Mouse (Mus musculus): ENCODE results near the gene Ubap1l. TPM values are rescaled to one million over a fixed set of nuclear protein-coding genes. Genes with fewer than 3 reads are reported as not detected.

Gene Ubap1l
- polyA plus RNA-seq (2015; fragmentation: Nextera tagmentation; extraction: Ambion mirVana) = not detected in 2 replicates

DNA sequence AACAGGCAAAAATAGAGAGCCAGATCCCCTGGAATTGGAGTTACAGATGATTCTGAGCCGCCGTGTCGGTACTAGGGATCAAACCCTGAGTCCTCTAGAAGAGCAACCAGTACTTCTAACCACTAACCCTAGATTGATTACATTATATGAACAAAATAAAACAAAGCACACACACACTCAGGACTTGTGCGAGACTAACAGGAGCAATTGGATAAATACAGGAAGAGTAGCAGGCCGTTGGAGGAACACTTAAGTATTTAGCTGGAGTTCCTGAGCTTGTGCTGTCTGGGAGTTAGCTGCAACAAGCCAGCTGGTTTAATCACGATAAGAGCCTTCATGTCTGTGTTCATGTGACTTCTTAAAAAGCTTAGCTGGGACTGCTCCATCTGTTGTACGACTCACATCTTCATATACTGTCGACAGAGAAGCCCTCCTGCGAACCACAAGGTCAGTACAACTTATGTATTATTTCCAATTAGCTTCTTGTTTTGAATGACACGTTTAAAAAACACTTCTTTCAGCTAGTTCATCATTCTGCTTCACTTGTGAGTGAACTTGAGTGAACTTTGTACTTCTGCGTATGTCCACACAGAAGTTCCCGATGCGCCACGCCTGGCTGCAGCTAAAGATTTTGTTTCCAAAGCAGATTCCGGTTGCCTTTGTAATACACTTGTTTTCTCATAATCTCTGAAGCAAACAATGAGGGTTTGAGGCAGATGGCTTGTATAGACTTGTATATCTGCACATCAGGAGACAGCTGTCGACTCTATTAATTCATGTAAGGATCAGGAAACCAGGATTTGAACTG lies at the start of gene Ubap1l:
TSS of gene Ubap1l (plus strand) at position 401 of the 808 bp plus-strand sequence.

DNA sequence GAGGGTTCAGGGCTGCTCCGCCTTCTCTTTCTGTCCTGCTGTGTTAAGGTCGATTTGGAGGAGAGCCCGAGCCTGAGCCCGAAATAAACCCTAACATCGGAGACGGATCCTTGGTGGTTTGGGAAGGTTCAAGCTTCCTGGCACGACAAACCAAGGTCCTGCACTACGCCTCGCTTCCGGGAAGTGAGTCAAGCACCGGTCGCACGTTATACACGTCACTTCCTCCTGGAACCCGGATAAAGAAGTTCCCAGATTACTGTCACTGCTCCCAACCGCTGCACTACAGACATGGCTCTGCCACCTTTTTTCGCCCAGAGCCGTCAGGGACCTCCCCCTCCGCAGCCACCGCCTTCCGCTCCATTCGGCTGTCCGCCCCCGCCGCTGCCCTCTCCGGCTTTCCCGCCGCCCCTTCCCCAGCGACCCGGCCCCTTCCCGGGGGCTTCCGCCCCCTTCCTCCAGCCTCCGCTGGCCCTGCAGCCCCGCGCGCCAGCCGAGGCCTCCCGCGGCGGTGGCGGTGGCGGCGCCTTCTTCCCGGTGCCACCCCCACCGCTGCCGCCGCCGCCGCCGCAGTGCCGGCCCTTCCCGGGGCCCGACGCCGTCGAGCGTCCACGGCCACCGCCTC lies 14.9 kb upstream of the Ubap1l start, which contains the start of gene Pdcd7:
TSS of gene Pdcd7 (plus strand) at position 251 of the 622 bp plus-strand sequence.

DNA sequence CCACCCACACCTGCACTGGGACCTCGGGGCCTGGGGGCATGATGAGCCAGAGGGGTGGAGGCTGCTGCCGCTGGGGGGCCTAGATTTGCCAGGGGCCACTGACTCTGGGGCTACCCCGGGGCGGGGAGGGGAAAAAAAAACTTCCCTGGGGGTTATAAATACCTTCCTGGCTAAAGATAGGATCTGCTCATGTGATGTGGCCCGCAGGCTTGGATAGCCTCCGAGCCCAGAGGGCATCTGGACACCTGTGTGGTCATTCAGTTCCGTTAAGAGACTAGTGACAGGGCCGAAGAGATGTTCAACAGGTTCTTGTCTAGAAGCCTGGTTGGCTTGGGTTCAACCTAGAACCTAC lies 30.7 kb downstream of the Ubap1l start, which contains the start of gene Kbtbd13:
TSS of gene Kbtbd13 (minus strand) at position 40 of the 352 bp plus-strand sequence.

DNA sequence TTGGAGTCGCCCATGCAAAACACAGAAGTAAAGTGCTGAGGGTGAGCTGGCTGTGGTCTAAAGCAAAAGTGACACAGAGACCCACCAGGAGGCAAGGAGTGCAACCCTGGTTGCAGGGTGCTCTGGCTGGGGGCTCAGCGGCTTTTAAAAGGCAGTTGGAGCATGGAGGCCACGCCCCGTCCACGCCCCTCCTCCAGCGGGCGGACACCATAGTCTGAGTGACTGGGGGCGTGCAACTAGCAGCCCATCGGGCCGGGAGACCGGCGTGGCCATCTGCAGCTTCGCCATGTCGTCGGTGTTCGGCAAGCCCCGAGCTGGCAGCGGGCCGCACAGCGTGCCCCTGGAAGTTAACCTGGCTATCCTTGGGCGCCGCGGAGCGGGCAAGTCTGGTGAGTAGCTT lies 37.4 kb downstream of the Ubap1l start, which contains the start of gene Rasl12:
TSS of gene Rasl12 (plus strand) at position 228 of the 400 bp plus-strand sequence.

DNA sequence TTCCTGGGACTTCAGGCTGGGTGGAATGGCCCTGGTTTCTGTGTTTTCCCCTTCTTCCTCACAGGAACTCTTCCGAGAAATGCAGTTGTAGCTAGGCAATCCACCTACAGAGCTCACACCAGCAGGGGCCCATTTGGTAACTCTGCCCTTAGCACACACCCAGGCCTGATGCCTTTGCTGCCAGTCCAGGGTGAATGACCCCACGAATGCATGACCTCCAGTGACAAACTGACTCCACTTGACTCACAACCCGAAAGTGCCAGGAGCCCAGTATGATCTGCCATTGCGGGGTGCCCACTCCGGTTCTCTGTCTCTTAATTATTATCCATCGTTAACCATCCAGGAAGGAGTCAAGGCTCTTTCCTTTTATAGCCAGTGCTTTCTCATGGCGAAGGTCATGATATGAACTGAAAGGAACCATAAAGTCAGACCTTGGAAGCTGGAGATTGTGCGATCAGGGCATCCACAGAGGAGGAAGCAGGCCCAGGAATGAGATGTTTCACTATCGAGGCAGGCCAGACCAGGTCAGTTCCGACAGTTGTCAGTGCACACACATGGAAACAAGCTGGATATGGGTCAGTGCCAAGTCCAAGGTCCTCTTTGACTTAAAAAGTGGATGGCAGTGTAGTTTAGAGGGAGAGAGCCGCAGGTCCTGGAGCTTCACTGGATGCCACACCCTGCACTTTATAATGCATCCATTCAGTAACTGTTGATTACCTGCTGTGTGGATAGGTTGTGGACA lies 62.1 kb downstream of the Ubap1l start, which contains the start of gene Slc51b:
TSS of gene Slc51b (minus strand) at position 196 of the 742 bp plus-strand sequence.

Other genes starting within 250 kb of the Ubap1l start
- gene Igdcc3, start 219.9 kb upstream of the Ubap1l start, polyA plus RNA-seq (2015; fragmentation: Nextera tagmentation; extraction: Ambion mirVana) = 1.2 and 1.5 TPM in 2 replicates
- 2.3 and 2.4 TPM in 2 replicates for gene Parp16, start 165.7 kb upstream of the Ubap1l start, polyA plus RNA-seq (2015; fragmentation: Nextera tagmentation; extraction: Ambion mirVana)
- 0.19 and 0.29 TPM in 2 replicates for gene Cilp, start 95.9 kb upstream of the Ubap1l start, polyA plus RNA-seq (2015; fragmentation: Nextera tagmentation; extraction: Ambion mirVana)
- 31.5 and 33.3 TPM in 2 replicates for gene Clpx, start 66.8 kb upstream of the Ubap1l start, polyA plus RNA-seq (2015; fragmentation: Nextera tagmentation; extraction: Ambion mirVana)
- gene Pdcd7, start 14.9 kb upstream of the Ubap1l start, polyA plus RNA-seq (2015; fragmentation: Nextera tagmentation; extraction: Ambion mirVana) = 4.3 and 4.6 TPM in 2 replicates
- 1.7 and 2.0 TPM in 2 replicates for gene Kbtbd13, start 30.6 kb downstream of the Ubap1l start, polyA plus RNA-seq (2015; fragmentation: Nextera tagmentation; extraction: Ambion mirVana)
- 10.1 and 11.0 TPM in 2 replicates for gene Rasl12, start 37.5 kb downstream of the Ubap1l start, polyA plus RNA-seq (2015; fragmentation: Nextera tagmentation; extraction: Ambion mirVana)
- gene Slc51b, start 61.9 kb downstream of the Ubap1l start, polyA plus RNA-seq (2015; fragmentation: Nextera tagmentation; extraction: Ambion mirVana) = not detected in 2 replicates
- 10.7 and 10.9 TPM in 2 replicates for gene Mtfmt, start 74.7 kb downstream of the Ubap1l start, polyA plus RNA-seq (2015; fragmentation: Nextera tagmentation; extraction: Ambion mirVana)
- 54.0 and 60.5 TPM in 2 replicates for gene Spg21, start 99.9 kb downstream of the Ubap1l start, polyA plus RNA-seq (2015; fragmentation: Nextera tagmentation; extraction: Ambion mirVana)
- 2.9 and 3.0 TPM in 2 replicates for gene Ankdd1a, start 159.2 kb downstream of the Ubap1l start, polyA plus RNA-seq (2015; fragmentation: Nextera tagmentation; extraction: Ambion mirVana)
- gene Plekho2, start 219.0 kb downstream of the Ubap1l start, polyA plus RNA-seq (2015; fragmentation: Nextera tagmentation; extraction: Ambion mirVana) = 36.9 and 37.9 TPM in 2 replicates
- 1.9 and 3.0 TPM in 2 replicates for gene Pif1, start 226.1 kb downstream of the Ubap1l start, polyA plus RNA-seq (2015; fragmentation: Nextera tagmentation; extraction: Ambion mirVana)